Mouse (Mus musculus) liver, embryonic 14.5 days (tissue): ENCODE measurements around the gene Vamp2. TPM values are rescaled to one million over a fixed set of nuclear protein-coding genes. Genes with fewer than 3 reads are reported as not detected.
A peak's percentile ranks its signal among the peaks of the same experiment; 100 is the strongest.

Source experiments
- ATAC-seq: fragments of 200-750 bp; cut with Nextera tagmentation; 2 replicates; pipeline ENCODE4 v1.8.0; 2017; ENCODE audit warnings: moderate number of reproducible peaks, mild to moderate bottlenecking, moderate library complexity; ENCODE audit not compliant: insufficient read depth
- DNase-seq, 3 experiments: peaks; one replicate each; pipeline ENCODE4 v3.0.0-alpha.2; 2012 to 2013; ENCODE audit warnings: low read depth in 3 of 3, low spot score in 3 of 3
- H3K27ac ChIP-seq: fragments of 300-500 bp; sonication (generic); 2 replicates; pipeline ENCODE4 v1.5.1; 2014; ENCODE audit warnings: moderate library complexity, mild to moderate bottlenecking, control low read depth, inconsistent platforms
- H3K27me3 ChIP-seq: fragments of 300-500 bp; sonication (generic); 2 replicates; pipeline ENCODE4 v1.6.1; 2014; ENCODE audit warnings: mild to moderate bottlenecking, low read length, moderate library complexity; ENCODE audit not compliant: control insufficient read depth, insufficient read depth
- H3K36me3 ChIP-seq: fragments of 300-500 bp; sonication (generic); replicated peaks from 2 replicates; pipeline ENCODE4 v1.6.1; 2014; ENCODE audit warnings: low read depth; ENCODE audit not compliant: control insufficient read depth, insufficient read depth
- H3K4me1 ChIP-seq, 2 experiments: fragments of 200-500 bp in 1 of 2; fragments of 300-500 bp in 1 of 2; sonication (generic) in 1 of 2; replicated peaks; 2 replicates each; pipeline ENCODE4 v1.6.1; 2012 to 2014; ENCODE audit warnings: antibody characterized with exemption in 1 of 2, inconsistent platforms in 1 of 2, low read length in 1 of 2; ENCODE audit not compliant: control insufficient read depth in 2 of 2, insufficient read depth in 2 of 2
- H3K4me2 ChIP-seq: fragments of 300-500 bp; sonication (generic); 2 replicates; pipeline ENCODE4 v1.6.1; 2014; ENCODE audit warnings: low read depth, mild to moderate bottlenecking, control low read depth, moderate library complexity
- H3K4me3 ChIP-seq, 2 experiments: fragments of 200-500 bp in 1 of 2; fragments of 300-500 bp in 1 of 2; sonication (generic) in 1 of 2; 2 replicates each; pipeline ENCODE4 v1.5.1; 2012 to 2014; ENCODE audit warnings: low read depth in 2 of 2, low read length in 2 of 2, mild to moderate bottlenecking in 2 of 2, control low read depth in 1 of 2, inconsistent platforms in 1 of 2, moderate library complexity in 1 of 2; ENCODE audit not compliant: insufficient read depth in 1 of 2
- H3K9ac ChIP-seq: fragments of 300-500 bp; sonication (generic); replicated peaks from 2 replicates; pipeline ENCODE4 v1.6.1; 2014; ENCODE audit warnings: mild to moderate bottlenecking, control low read depth, moderate library complexity
- H3K9me3 ChIP-seq: fragments of 300-500 bp; sonication (generic); 2 replicates; pipeline ENCODE4 v1.6.1; 2016; ENCODE audit warnings: low read length, mixed read lengths; ENCODE audit not compliant: control insufficient read depth
- CTCF ChIP-seq: IDR thresholded peaks from 2 replicates; pipeline ENCODE4 v1.5.1; 2016; ENCODE audit warnings: antibody characterized with exemption, low read depth, control low read depth
- EP300 ChIP-seq: IDR thresholded peaks from 2 replicates; pipeline ENCODE4 v1.6.1; 2016; ENCODE audit warnings: antibody characterized with exemption, low read depth
- WGBS: fragments of 180-500 bp; shearing (Covaris S2); extraction: QIAGEN DNeasy Blood & Tissue Kit; methylation state at CpG from one replicate; pipeline ENCODE4 v1.1.7; 2014; ENCODE audit not compliant: insufficient replicate concordance; 5-methylcytosine and 5-hydroxymethylcytosine counted together
- polyA plus RNA-seq, 2 experiments: library from polyadenylated mRNA; depleted of rRNA in 1 of 2; stranded (reverse) in 1 of 2; unstranded in 1 of 2; fragments of >200 nt; fragmentation: Nextera tagmentation in 1 of 2; extraction: Ambion mirVana in 1 of 2; gene quantifications; 2 replicates each; pipeline versions ENCODE4 v1.2.1 to v1.2.3; 2012 to 2014

Vamp2 gene
- polyA plus RNA-seq, 2 experiments: 11.4 to 23.1 TPM

DNA sequence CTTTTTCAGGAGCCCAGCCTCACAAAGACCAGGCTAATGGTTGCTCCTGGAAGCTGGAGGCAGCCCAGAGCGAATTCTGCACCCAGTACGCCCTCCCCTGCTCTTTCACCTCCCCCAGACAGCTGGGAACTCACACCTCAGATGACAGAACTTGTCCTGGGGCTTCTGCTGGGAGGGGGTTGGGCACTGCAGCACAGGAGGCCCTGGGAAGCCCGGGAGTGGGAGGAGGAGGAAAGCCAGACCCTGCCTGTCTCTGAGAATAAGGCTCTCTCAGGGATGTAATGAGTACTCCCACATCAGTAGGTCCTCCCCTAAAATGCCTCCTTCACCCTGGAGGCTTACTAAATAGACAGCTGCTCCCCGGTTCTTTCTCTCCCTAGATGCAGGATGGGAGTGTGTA is 1.2 kb upstream of the Vamp2 start:
- Histone ChIP-seq H3K4me2 (no peak overlapping the region), H3K36me3 (peaks cover 10% of the 10 kb centered on the region), H3K4me1 (peaks cover 10 to 14% of the 10 kb centered on the region in 2 experiments), H3K27ac (no peak overlapping the region), H3K9ac (no peak overlapping the region), H3K9me3 (no peaks in the 10 kb centered on the region), H3K27me3 (no peaks in the 10 kb centered on the region; the same call in 1 of the 2 replicates), H3K4me3 (no peak overlapping the region)
- DNase-seq (no peak), ATAC-seq (no peak)
- 56% methylated on average over 4 of the region's 4 CpGs for WGBS
- TF ChIP-seq CTCF: no peak
- TF ChIP-seq EP300: no peak

DNA sequence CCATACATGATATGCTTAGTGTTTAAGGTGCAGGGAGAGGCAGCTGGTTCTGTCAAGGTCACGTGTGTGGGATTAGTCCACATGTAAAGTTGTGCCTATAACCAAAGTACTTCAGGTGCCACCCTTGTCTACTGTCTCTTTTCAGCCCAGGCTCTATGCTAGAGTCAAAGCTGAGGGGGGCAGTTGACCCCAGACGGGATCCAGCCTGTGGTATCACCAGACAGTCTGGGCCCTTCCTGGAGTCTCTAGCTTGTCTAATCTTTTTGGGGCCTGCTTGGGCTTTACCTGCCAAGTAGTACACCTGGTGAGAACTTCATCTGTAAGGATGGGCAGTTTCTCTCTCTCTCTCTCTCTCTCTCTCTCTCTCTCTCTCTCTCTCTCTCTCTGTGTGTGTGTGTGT is 693 bp upstream of the Vamp2 start:
- H3K27ac ChIP-seq: no peak overlapping the region
- ATAC-seq (no peak), DNase-seq (no peak)

DNA sequence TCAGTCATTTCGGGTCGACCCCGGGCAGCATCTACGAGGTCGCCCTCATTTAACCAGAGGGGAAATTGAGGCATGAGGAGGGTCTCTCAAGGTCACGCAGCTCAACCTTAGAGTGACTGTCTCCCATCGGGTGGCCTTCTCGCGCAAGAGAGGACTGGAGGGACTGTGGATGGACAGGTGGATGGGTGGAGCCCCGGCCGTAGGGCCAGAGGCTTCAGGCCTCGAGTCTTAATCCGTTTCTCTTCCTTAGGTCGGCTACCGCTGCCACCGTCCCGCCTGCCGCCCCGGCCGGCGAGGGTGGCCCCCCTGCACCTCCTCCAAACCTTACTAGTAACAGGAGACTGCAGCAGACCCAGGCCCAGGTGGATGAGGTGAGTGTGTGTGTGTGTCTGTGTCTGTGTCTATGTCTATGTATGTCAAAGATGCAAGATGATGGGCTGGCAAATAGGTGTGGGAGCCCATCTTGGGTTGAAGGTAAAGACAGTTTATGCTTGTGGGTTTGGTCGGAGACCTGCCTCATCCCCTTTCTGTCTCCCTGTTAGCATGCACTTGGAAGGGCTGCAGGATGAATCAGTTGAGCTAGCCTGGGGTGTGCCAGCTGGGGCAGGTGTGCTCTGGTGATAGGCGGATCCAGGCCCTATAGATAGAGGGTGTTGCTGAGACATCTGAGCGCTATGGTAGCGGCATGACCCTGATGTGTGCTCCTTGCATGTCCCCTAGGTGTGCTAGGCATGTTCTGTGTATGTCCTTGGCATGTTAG is 746 bp downstream of the Vamp2 start:
- Histone ChIP-seq H3K4me2 (peak overlapping the region; percentile 93), H3K27me3 (no peaks in the 10 kb centered on the region), H3K36me3 (peaks cover 10% of the 10 kb centered on the region), H3K4me3 (peak overlapping the region; percentile 71 to 88), H3K9me3 (no peaks in the 10 kb centered on the region), H3K9ac (peak overlapping the region; percentile 81), H3K27ac (peak overlapping the region; percentile 33), H3K4me1 (peaks cover 10 to 14% of the 10 kb centered on the region in 2 experiments)
- ATAC-seq (peak; percentile 83), DNase-seq (peak in 1 of 3 experiments; percentile 75)
- TF ChIP-seq EP300 (peak; percentile 75), CTCF (peak; percentile 33; the same call in 1 of the 2 replicates)
- WGBS: 4% methylated on average over 25 of the region's 25 CpGs

More for the DNA sequence above, 693 bp upstream of the Vamp2 start:
- Histone ChIP-seq H3K27me3 (no peaks in the 10 kb centered on the region; the same call in 1 of the 2 replicates), H3K4me2 (peak overlapping the region; percentile 93), H3K4me1 (peaks cover 10 to 14% of the 10 kb centered on the region in 2 experiments), H3K36me3 (peaks cover 10% of the 10 kb centered on the region), H3K9ac (no peak overlapping the region), H3K4me3 (no peak overlapping the region), H3K9me3 (no peaks in the 10 kb centered on the region)
- TF ChIP-seq EP300 (no peak), CTCF (no peak)
- WGBS: 55% methylated on average over 2 of the region's 2 CpGs

DNA sequence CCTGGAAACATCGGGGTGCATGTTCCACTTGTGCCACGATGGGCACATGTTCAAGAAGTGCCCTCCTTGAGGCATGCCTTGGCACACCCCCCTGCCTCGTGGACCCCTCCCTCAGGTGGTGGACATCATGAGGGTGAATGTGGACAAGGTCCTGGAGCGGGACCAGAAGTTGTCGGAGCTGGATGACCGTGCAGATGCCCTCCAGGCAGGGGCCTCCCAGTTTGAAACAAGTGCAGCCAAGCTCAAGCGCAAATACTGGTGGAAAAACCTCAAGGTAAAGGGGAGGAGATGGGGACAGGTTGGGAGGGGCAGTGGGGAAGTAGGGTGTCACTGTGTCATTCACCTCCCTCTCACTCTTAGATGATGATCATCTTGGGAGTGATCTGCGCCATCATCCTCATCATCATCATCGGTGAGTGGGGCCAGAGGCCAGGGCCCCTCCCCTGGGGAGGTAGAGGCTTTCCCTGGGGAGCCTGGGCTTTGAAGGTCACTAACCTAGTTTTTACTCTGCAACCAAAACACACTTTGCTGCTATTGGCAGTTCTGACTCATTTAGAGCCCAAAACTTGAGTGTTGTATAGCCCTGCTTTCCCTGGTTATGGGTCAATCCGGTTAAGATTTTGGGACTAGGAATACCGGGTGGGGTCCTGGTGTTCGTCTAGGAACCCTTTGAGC is 1.5 kb downstream of the Vamp2 start:
- Histone ChIP-seq H3K36me3 (peaks cover 10% of the 10 kb centered on the region), H3K9ac (peak overlapping the region; percentile 81), H3K27ac (peak overlapping the region; percentile 33), H3K9me3 (no peaks in the 10 kb centered on the region), H3K4me2 (peak overlapping the region; percentile 93), H3K4me1 (peaks cover 14 to 18% of the 10 kb centered on the region in 2 experiments), H3K27me3 (no peaks in the 10 kb centered on the region), H3K4me3 (peak overlapping the region; percentile 71 to 88)
- DNase-seq (no peak), ATAC-seq (no peak)
- TF ChIP-seq EP300 (no peak), CTCF (no peak)
- WGBS: 85% methylated on average over 12 of the region's 12 CpGs

DNA sequence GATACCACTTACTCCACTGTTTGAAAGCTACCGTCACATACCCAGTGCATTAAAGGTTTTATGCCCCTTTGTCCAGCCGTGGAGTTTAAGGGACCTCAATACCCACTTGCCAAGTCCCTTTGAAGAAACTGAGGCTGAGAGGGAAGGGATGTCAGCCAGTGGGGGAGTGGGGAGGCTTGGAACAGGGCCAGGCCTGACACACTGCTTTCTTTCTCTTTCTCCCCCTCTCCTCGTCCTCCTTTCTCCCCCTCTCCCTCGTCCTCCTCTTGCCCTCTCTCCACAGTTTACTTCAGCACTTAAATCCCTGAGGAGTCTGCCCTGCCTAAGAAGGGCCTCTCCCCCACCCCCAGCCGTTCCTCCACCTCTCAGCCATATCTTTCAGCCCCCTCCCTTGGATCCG is 2.1 kb downstream of the Vamp2 start:
- Histone ChIP-seq H3K9me3 (no peaks in the 10 kb centered on the region), H3K4me1 (peaks cover 15 to 20% of the 10 kb centered on the region in 2 experiments), H3K4me2 (peak overlapping the region; percentile 93), H3K4me3 (no peak overlapping the region), H3K9ac (no peak overlapping the region), H3K27ac (no peak overlapping the region), H3K27me3 (no peaks in the 10 kb centered on the region), H3K36me3 (peaks cover 10% of the 10 kb centered on the region)
- no peak for TF ChIP-seq CTCF
- no peak for TF ChIP-seq EP300
- DNase-seq: no peak
- no peak for ATAC-seq
- whole genome bisulfite sequencing: 79% methylated on average over 6 of the region's 6 CpGs
